Mouse (Mus musculus): ENCODE results near the gene Plxna2. TPM values are rescaled to one million over a fixed set of nuclear protein-coding genes. Genes with fewer than 3 reads are reported as not detected.

Gene Plxna2
- polyA plus RNA-seq, 1 experiment from 2014 or later, result 19.3 TPM

- Histone ChIP-seq H3K9me3 (no peaks in the 10 kb centered on the region), H3K27me3 (no peaks in the 10 kb centered on the region), H3K9ac (replicated peaks) (no peak overlapping the region), H3K36me3 (peaks cover 39% of the 10 kb centered on the region), H3K4me1 (no peaks in the 10 kb centered on the region; the same call in 1 of the 2 replicates), H3K4me2 (replicated peaks) (no peak overlapping the region), H3K4me3 (no peak overlapping the region), H3K27ac (replicated peaks) (no peak overlapping the region)
- 90% methylated on average over 5 of the region's 5 CpGs for WGBS
- no peak for ATAC-seq (ENCODE audit: low FRiP score, low read depth)
Observed at GRCm38 (mm10) chr1:194814187-194814586, 196.2 kb downstream of the Plxna2 start.

- Histone ChIP-seq H3K27me3 (no peaks in the 10 kb centered on the region), H3K36me3 (peaks cover 27% of the 10 kb centered on the region), H3K4me3 (no peak overlapping the region), H3K9me3 (no peaks in the 10 kb centered on the region), H3K27ac (replicated peaks) (no peak overlapping the region), H3K4me2 (replicated peaks) (no peak overlapping the region), H3K4me1 (no peaks in the 10 kb centered on the region; the same call in 1 of the 2 replicates), H3K9ac (replicated peaks) (no peak overlapping the region)
- no peak for ATAC-seq (ENCODE audit: low FRiP score, low read depth)
- WGBS, result 57% methylated on average over 1 of the region's 1 CpGs
Observed at GRCm38 (mm10) chr1:194815547-194815946, 197.5 kb downstream of the Plxna2 start.

- Histone ChIP-seq H3K36me3 (peaks cover 14% of the 10 kb centered on the region), H3K27me3 (no peaks in the 10 kb centered on the region), H3K9ac (replicated peaks) (no peak overlapping the region), H3K9me3 (no peaks in the 10 kb centered on the region), H3K4me1 (no peaks in the 10 kb centered on the region; the same call in 1 of the 2 replicates), H3K4me3 (no peak overlapping the region), H3K4me2 (replicated peaks) (no peak overlapping the region), H3K27ac (replicated peaks) (no peak overlapping the region)
- WGBS, result 32% methylated on average over 2 of the region's 2 CpGs
- ATAC-seq (ENCODE audit: low FRiP score, low read depth), result peak; percentile 90
Observed at GRCm38 (mm10) chr1:194816913-194817312, 198.9 kb downstream of the Plxna2 start.

- H3K36me3 ChIP-seq, result no peaks in the 10 kb centered on the region
- no peaks in the 10 kb centered on the region for H3K4me1 ChIP-seq
- no peaks in the 10 kb centered on the region for H3K27me3 ChIP-seq
- no peak overlapping the region for H3K27ac ChIP-seq (replicated peaks)
- 78% methylated on average over 4 of the region's 4 CpGs for WGBS
- no peak overlapping the region for H3K4me3 ChIP-seq
- no peak for ATAC-seq (ENCODE audit: low FRiP score, low read depth)
- no peaks in the 10 kb centered on the region for H3K9me3 ChIP-seq
- no peak overlapping the region for H3K9ac ChIP-seq (replicated peaks)
- H3K4me2 ChIP-seq (replicated peaks), result no peak overlapping the region
Observed at GRCm38 (mm10) chr1:194820953-194821352, 202.9 kb downstream of the Plxna2 start.

- H3K27ac ChIP-seq (replicated peaks), result no peak overlapping the region
- H3K9ac ChIP-seq (replicated peaks), result no peak overlapping the region
- no peaks in the 10 kb centered on the region for H3K4me1 ChIP-seq
- H3K4me3 ChIP-seq, result no peak overlapping the region
- WGBS, result 89% methylated on average over 1 of the region's 1 CpGs
- no peaks in the 10 kb centered on the region for H3K36me3 ChIP-seq
- H3K4me2 ChIP-seq (replicated peaks), result no peak overlapping the region
- no peaks in the 10 kb centered on the region for H3K27me3 ChIP-seq
- no peaks in the 10 kb centered on the region for H3K9me3 ChIP-seq
- ATAC-seq (ENCODE audit: low FRiP score, low read depth), result no peak
Observed at GRCm38 (mm10) chr1:194821721-194822120, 203.7 kb downstream of the Plxna2 start.

GRCm38 (mm10) chr1:194828316-194828715, 210.3 kb downstream of the Plxna2 start:
- H3K4me3 ChIP-seq, result no peak overlapping the region
- H3K36me3 ChIP-seq, result no peaks in the 10 kb centered on the region
- no peaks in the 10 kb centered on the region for H3K4me1 ChIP-seq
- H3K27ac ChIP-seq (replicated peaks), result no peak overlapping the region
- no peaks in the 10 kb centered on the region for H3K9me3 ChIP-seq
- H3K27me3 ChIP-seq, result no peaks in the 10 kb centered on the region
- H3K4me2 ChIP-seq (replicated peaks), result no peak overlapping the region
- no peak overlapping the region for H3K9ac ChIP-seq (replicated peaks)
- no peak for ATAC-seq (ENCODE audit: low FRiP score, low read depth)

GRCm38 (mm10) chr1:194835238-194835637, 217.2 kb downstream of the Plxna2 start:
- H3K9me3 ChIP-seq, result no peaks in the 10 kb centered on the region
- ATAC-seq (ENCODE audit: low FRiP score, low read depth), result no peak
- H3K4me2 ChIP-seq (replicated peaks), result no peak overlapping the region
- no peaks in the 10 kb centered on the region for H3K27me3 ChIP-seq
- no peak overlapping the region for H3K4me3 ChIP-seq
- H3K27ac ChIP-seq (replicated peaks), result no peak overlapping the region
- H3K36me3 ChIP-seq, result no peaks in the 10 kb centered on the region
- no peak overlapping the region for H3K9ac ChIP-seq (replicated peaks)
- H3K4me1 ChIP-seq, result no peaks in the 10 kb centered on the region

GRCm38 (mm10) chr1:194836182-194836581, 218.2 kb downstream of the Plxna2 start:
- no peak overlapping the region for H3K4me2 ChIP-seq (replicated peaks)
- H3K27me3 ChIP-seq, result no peaks in the 10 kb centered on the region
- H3K27ac ChIP-seq (replicated peaks), result no peak overlapping the region
- H3K4me1 ChIP-seq, result no peaks in the 10 kb centered on the region
- H3K9me3 ChIP-seq, result no peaks in the 10 kb centered on the region
- WGBS, result 78% methylated on average over 3 of the region's 3 CpGs
- H3K36me3 ChIP-seq, result no peaks in the 10 kb centered on the region
- no peak for ATAC-seq (ENCODE audit: low FRiP score, low read depth)
- no peak overlapping the region for H3K9ac ChIP-seq (replicated peaks)
- H3K4me3 ChIP-seq, result no peak overlapping the region

GRCm38 (mm10) chr1:194836671-194837070, 218.7 kb downstream of the Plxna2 start:
- Histone ChIP-seq H3K36me3 (no peaks in the 10 kb centered on the region), H3K9ac (replicated peaks) (no peak overlapping the region), H3K4me1 (no peaks in the 10 kb centered on the region), H3K4me3 (no peak overlapping the region), H3K4me2 (replicated peaks) (no peak overlapping the region), H3K27me3 (no peaks in the 10 kb centered on the region), H3K27ac (replicated peaks) (no peak overlapping the region), H3K9me3 (no peaks in the 10 kb centered on the region)
- no peak for ATAC-seq (ENCODE audit: low FRiP score, low read depth)
- WGBS, result 86% methylated on average over 4 of the region's 4 CpGs

GRCm38 (mm10) chr1:194839230-194839910, 221.4 kb downstream of the Plxna2 start:
- Histone ChIP-seq H3K9me3 (no peaks in the 10 kb centered on the region), H3K4me3 (no peak overlapping the region), H3K9ac (replicated peaks) (no peak overlapping the region), H3K4me1 (no peaks in the 10 kb centered on the region), H3K36me3 (no peaks in the 10 kb centered on the region), H3K27ac (replicated peaks) (no peak overlapping the region), H3K27me3 (no peaks in the 10 kb centered on the region), H3K4me2 (replicated peaks) (no peak overlapping the region)
- ATAC-seq (ENCODE audit: low FRiP score, low read depth), result no peak
- WGBS, result 36% methylated on average over 1 of the region's 1 CpGs

- Histone ChIP-seq H3K4me3 (no peak overlapping the region), H3K27me3 (no peaks in the 10 kb centered on the region), H3K4me2 (replicated peaks) (no peak overlapping the region), H3K36me3 (no peaks in the 10 kb centered on the region), H3K4me1 (no peaks in the 10 kb centered on the region), H3K9ac (replicated peaks) (no peak overlapping the region), H3K9me3 (no peaks in the 10 kb centered on the region), H3K27ac (replicated peaks) (no peak overlapping the region)
- WGBS, result 87% methylated on average over 2 of the region's 2 CpGs
- no peak for ATAC-seq (ENCODE audit: low FRiP score, low read depth)
Observed at GRCm38 (mm10) chr1:194843020-194843419, 225.0 kb downstream of the Plxna2 start.

GRCm38 (mm10) chr1:194847014-194847413, 229.0 kb downstream of the Plxna2 start:
- Histone ChIP-seq H3K9me3 (no peaks in the 10 kb centered on the region), H3K27me3 (no peaks in the 10 kb centered on the region), H3K9ac (replicated peaks) (no peak overlapping the region), H3K4me1 (no peaks in the 10 kb centered on the region; the same call in 1 of the 2 replicates), H3K4me2 (replicated peaks) (no peak overlapping the region), H3K4me3 (no peak overlapping the region), H3K27ac (replicated peaks) (no peak overlapping the region), H3K36me3 (no peaks in the 10 kb centered on the region)
- ATAC-seq (ENCODE audit: low FRiP score, low read depth), result no peak
- 89% methylated on average over 4 of the region's 4 CpGs for WGBS
